Comparison of ENCODE assay signal across 8 mouse cellular contexts in genomic region chr2:170193211-170193610, GRCm38 (mm10). TPM values are rescaled to one million over a fixed set of nuclear protein-coding genes. Genes with fewer than 3 reads are reported as not detected.
DNase-seq lines count a peak whose midpoint lies in the region; ATAC-seq and TF ChIP-seq lines count a peak whose summit lies in the region.

No protein-coding gene starts in this region.

- ATAC-seq in limb, embryonic 14.5 days (ENCODE audit: low FRiP score, low read depth) = no peak

- no peak for TF ChIP-seq POLR2A in limb, embryonic 14.5 days (IDR thresholded peaks at IDR 0.05; ENCODE audit: borderline replicate concordance, extremely low read depth, insufficient read depth, insufficient read length)
- no peak for TF ChIP-seq POLR2A in small intestine, adult 2 months (IDR thresholded peaks at IDR 0.05; ENCODE audit: low read depth, low read length)

- no peaks in the 10 kb centered on the region for H3K27me3 ChIP-seq in limb, embryonic 14.5 days (ENCODE audit: control insufficient read depth, insufficient read depth, low read length)
- no peaks in the 10 kb centered on the region for H3K27me3 ChIP-seq in small intestine, adult 2 months (ENCODE audit: control insufficient read depth, insufficient read depth, low read length)

- TF ChIP-seq CTCF in small intestine, adult 2 months (IDR thresholded peaks at IDR 0.05; ENCODE audit: extremely low read depth, insufficient read length, insufficient replicate concordance, low read depth, low read length) = no peak

- H3K4me1 ChIP-seq in limb, embryonic 14.5 days (ENCODE audit: control insufficient read depth, insufficient read depth, low read length) = peaks cover 11% of the 10 kb centered on the region
- peaks cover 15% of the 10 kb centered on the region for H3K4me1 ChIP-seq in small intestine, adult 2 months (ENCODE audit: control insufficient read depth, insufficient read depth, insufficient read length, low read length)

- no peak overlapping the region for H3K4me3 ChIP-seq in limb, embryonic 14.5 days (replicated peaks; ENCODE audit: low read length)
- H3K4me3 ChIP-seq in small intestine, adult 2 months (ENCODE audit: low read depth, low read length) = peak overlapping the region; percentile 37

- H3K27ac ChIP-seq in limb, embryonic 14.5 days (replicated peaks; ENCODE audit: low read depth, low read length) = no peak overlapping the region
- peak overlapping the region; percentile 96 for H3K27ac ChIP-seq in small intestine, adult 2 months (ENCODE audit: insufficient read depth, low read depth, low read length)

- no peaks in the 10 kb centered on the region for H3K9me3 ChIP-seq in limb, embryonic 14.5 days (ENCODE audit: control insufficient read depth, low read length)

- 6% methylated on average over 10 of the region's 10 CpGs for WGBS in limb, embryonic 14.5 days
- WGBS in small intestine, adult 2 months = 8% methylated on average over 10 of the region's 10 CpGs

- DNase-seq in adrenal gland, adult 2 months = peak; percentile 37
- DNase-seq in adrenal gland, adult 18-20 months (ENCODE audit: low spot score in 2 of 2) = no peak
- peak; percentile 44 for DNase-seq in thymus, postnatal 25 days
- DNase-seq in thymus, postnatal 10 days (ENCODE audit: low spot score in 2 of 2) = no peak
- no peak for DNase-seq in limb, embryonic 14.5 days (ENCODE audit: low spot score)
- no peak for DNase-seq in spleen, postnatal 36 days (ENCODE audit: low spot score in 2 of 2)
- no peak for DNase-seq in frontal cortex, postnatal 10 days (ENCODE audit: low spot score in 2 of 2)

- H3K36me3 ChIP-seq in limb, embryonic 14.5 days (ENCODE audit: control insufficient read depth, insufficient read depth, low read length) = no peaks in the 10 kb centered on the region
- H3K36me3 ChIP-seq in small intestine, adult 2 months (ENCODE audit: control insufficient read depth, insufficient read depth, low read length) = no peaks in the 10 kb centered on the region

- no peak overlapping the region for H3K9ac ChIP-seq in limb, embryonic 14.5 days (ENCODE audit: low read depth, low read length, severe bottlenecking)

- peak overlapping the region; percentile 27 for H3K4me2 ChIP-seq in limb, embryonic 14.5 days (replicated peaks; ENCODE audit: low read depth, low read length, severe bottlenecking)

RNA-seq across cellular contexts. Expression of gene Zfp217, which starts 45.3 kb away (rescaled TPM):
- 10 to 100 TPM; 16.4 to 23.1 TPM for total RNA-seq in adrenal gland, adult 2 months (2021)
- 10.1 and 10.8 TPM in 2 replicates for polyA plus RNA-seq in adrenal gland, adult 2 months (2012; rRNA removed)
- 10 to 100 TPM; 20.0 to 21.7 TPM for total RNA-seq in adrenal gland, adult 18-20 months (2021)
- 11.7 and 12.2 TPM in 2 replicates for polyA plus RNA-seq in limb, embryonic 14.5 days (2012; rRNA removed)
- polyA plus RNA-seq in limb, embryonic 14.5 days (2014; fragmentation: Nextera tagmentation; extraction: Ambion mirVana) = 4.0 and 4.8 TPM in 2 replicates
- polyA plus RNA-seq in small intestine, adult 2 months (2012; rRNA removed) = 5.2 and 10.4 TPM in 2 replicates

Comparison
In these comparisons a context has a peak if more than half of its experiments do, and no peak if none do; other contexts are left out.
1. DNase-seq: peak in adrenal gland, adult 2 months (single experiment) and thymus, postnatal 25 days (single experiment); none in adrenal gland, adult 18-20 months (0 of 2), thymus, postnatal 10 days (0 of 2), limb, embryonic 14.5 days (single experiment), spleen, postnatal 36 days (0 of 2) and frontal cortex, postnatal 10 days (0 of 2).